Mouse (Mus musculus): ENCODE data around the gene Deup1.
"Not testable (repeated sequence)": the region's sequence is repeated elsewhere in the genome, so short reads cannot be mapped to it uniquely, and the experiment has no call there.

Gene Deup1

GRCm38 (mm10) chr9:15587157-15587854 lies 40.4 kb downstream of the Deup1 start:
- DNase-seq (ENCODE audit: low spot score in 2 of 2) = no peak

- no peak for DNase-seq (ENCODE audit: low spot score in 2 of 2)
These were observed 41.8 kb downstream of the Deup1 start for GRCm38 (mm10) chr9:15585956-15586355.

DNA sequence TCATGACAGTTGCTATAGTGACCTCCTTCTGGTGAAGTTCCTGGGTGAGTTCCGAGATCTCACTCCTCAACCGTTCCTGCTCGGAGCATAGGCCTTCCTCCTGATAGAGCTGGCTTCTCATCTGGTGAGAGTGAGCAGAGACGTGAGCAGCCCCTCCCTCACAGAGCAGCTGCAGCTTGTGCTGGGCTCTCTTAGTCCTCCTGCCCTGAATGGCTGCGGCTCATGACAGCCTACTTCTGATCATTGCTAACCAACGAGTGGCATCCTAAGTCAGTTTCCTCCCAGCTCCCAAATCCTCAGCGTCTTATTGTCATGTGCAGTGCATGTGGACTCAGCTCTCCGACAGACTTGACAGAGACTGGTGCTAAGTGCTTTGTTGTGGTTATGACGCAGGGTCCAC lies 43.5 kb downstream of the Deup1 start:
- no peak for DNase-seq (ENCODE audit: low spot score in 2 of 2)

- DNase-seq (ENCODE audit: low spot score in 2 of 2) = no peak
These were observed 45.7 kb downstream of the Deup1 start for GRCm38 (mm10) chr9:15582026-15582425.

DNA sequence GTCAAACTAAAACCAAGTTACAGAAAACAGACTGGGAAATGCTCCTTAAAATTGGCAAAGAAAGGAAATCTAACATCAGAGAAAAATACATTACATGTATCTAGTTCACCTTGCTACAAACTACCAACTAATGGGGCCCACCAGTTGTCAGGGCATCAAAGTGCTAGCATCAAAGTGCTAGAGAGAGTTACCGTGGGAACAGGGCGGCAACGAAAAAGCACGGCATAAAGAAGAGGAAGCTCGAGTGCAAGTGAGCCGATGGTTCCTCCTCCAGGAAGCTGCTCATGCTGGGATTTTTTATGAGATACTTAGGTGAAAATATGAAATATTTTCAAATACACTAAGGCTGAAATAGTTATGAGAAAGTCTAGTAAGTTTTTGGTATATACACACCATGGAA lies 47.6 kb downstream of the Deup1 start:
- no peak for DNase-seq (ENCODE audit: low spot score in 2 of 2)

DNA sequence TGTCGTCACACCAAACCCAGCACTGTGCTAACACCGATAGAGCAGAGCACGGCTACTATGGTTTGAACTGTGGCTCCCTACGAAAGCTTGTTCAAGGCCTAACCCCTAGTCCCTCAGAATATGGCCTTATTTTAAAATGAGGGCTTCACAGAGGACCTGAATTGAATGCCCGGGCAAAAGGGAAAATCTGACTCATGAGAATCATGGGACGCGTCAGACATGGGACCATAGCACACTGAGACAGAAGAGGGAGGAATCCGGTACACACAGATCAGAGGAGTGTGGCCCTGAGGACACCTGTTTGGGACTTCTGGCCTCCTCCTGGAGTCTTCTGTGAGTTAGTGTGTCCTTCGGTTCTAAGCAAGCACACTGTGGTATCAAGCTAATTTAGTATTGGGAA lies 48.8 kb downstream of the Deup1 start:
- no peak for DNase-seq (ENCODE audit: low spot score in 2 of 2)

- DNase-seq (ENCODE audit: low spot score in 2 of 2) = no peak
These were observed 49.3 kb downstream of the Deup1 start for GRCm38 (mm10) chr9:15578427-15578826.

DNA sequence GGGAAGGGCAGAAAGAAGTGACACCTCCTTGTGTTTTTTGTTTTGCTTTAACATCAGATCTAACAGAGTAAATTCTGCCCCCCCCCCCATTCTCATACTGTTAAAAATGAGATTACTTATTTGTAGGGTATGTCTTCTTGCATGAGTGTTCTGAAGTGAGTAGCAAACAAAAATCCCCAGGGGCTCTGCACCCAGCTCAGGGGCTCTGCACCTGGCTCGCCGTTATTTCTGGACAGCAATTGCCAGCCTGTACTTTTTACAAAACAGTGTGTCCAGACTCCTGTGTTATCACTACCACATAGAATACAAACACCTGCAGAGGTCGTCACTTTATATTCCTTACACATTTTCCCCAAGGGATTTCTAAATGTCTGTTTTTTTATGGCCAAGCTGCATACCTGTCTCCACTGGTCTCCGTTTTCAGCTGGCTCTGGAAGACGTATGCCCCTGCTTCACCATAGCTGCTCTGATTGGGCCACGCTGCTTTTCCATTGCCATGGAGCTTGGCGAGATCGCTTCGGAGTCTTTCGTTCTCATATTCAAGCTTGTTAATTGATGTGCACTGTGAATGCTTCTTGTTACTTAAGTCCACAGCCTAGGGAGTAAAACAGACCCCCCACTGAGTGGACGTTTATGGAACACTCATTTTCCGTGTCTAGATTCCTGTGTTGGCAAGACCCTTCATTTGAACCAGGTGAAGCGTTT lies 52.8 kb downstream of the Deup1 start:
- no peak for DNase-seq (ENCODE audit: low spot score in 2 of 2)

DNA sequence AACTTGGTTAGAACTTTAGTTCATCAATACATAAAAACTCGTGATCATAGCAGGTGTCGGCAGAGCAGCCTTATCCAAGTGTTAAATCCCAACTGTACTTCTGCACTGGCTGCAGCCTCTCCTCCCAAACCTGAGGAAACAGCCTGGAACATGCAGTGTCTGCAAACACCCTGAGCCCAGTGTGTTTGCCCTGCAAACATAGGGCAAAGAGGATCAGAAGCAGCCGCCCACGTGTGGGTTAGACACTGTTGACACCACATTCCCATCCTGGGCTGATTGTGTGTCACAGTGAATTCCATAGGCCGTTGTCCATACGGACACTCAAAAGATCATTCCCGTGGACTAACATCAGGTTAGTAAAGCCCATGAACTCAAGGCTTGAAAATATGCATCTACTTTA lies 65.4 kb downstream of the Deup1 start:
- DNase-seq (ENCODE audit: low spot score in 2 of 2) = no peak

DNA sequence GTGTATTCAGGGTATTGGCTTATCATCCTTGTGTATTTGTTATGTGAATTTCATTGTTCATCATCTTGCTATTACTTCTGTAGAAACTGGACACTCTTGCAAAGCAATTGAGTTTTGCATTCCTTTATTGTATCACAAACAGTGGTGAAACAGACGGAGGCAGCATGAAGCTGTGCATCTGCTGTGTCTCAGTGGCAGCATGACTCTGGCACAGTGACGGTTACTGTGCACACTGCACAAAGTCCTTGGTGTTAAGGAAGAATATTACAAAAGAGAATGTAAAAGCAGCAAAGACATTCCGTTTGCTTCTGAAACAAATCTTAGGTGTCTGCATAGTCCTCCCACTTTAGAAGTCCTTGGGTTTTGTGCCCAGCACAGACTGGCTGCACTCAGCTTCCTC lies 67.3 kb downstream of the Deup1 start:
- no peak for DNase-seq (ENCODE audit: low spot score in 2 of 2)

DNA sequence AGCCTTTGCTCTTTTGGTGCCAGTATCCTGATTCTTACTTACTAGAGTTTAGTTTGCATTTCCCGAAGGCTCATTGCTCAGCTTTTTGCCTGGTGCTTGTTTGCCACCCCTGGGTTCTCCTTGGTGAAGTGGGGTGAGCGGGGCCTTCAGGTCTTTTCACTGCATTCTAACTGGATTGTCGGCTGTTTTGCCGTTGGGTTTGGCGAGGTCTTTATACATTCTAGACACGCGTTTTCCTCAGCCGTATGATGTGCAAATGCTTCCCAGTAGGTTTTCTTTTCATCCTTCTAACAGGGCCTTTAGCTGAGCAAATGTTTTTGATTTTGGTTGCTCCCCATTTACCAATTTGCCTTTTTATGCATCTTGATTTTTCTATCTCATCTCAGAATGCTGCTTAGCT lies 74.4 kb downstream of the Deup1 start:
- DNase-seq (ENCODE audit: low spot score in 2 of 2) = no peak

GRCm38 (mm10) chr9:15551933-15552851 lies 75.5 kb downstream of the Deup1 start:
- no peak for DNase-seq (ENCODE audit: low spot score in 2 of 2)

DNA sequence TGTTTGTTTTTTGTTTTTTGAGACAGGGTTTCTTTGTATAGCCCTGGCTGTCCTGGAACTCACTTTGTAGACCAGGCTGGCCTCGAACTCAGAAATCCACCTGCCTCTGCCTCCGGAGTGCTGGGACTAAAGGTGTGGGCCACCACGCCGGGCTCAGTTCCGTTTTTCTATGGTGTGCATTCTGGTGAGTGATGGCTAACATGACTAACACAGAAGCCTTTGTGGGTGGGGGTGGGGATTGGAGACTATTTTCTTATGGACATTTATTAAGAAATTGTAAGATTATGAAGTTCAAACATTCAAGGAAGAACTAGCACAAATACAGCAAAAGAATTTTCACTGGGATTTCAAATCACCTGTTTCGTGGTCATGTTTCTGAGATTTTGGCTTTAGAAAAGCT lies 76.7 kb downstream of the Deup1 start:
- DNase-seq (ENCODE audit: low spot score in 2 of 2) = not testable (repeated sequence)

- DNase-seq (ENCODE audit: low spot score in 2 of 2) = no peak
These were observed 77.2 kb downstream of the Deup1 start for GRCm38 (mm10) chr9:15550461-15550961.

GRCm38 (mm10) chr9:15541735-15542354 lies 85.9 kb downstream of the Deup1 start:
- DNase-seq (ENCODE audit: low spot score in 2 of 2) = no peak

DNA sequence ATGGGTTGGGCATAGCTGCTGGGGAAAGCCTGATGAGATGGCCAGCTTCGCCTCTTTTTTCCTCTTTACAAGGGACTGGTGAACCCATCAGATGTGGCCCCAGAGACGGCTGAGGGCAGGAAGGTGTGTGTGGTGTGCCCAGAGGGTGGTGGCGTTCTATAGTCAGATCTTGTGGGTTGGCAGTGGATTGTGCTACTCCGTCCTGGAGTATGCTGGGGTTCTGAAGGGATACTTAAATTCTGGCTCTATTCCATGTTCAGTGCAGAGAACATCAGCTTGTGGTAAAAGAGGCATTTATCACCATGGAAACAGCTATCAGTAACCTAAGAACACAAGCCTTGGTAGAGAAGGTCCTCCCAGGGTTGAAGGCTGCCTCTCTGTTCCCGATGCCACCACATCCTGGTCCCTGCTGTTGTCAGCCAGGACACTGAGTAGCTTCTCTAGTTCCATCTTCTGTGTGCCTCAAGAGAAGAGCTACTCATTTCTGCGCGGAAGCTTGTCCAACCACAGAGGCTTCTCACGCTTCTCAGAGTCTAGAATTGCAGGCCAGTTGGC lies 88.7 kb downstream of the Deup1 start:
- no peak for DNase-seq (ENCODE audit: low spot score in 2 of 2)

GRCm38 (mm10) chr9:15537455-15538048 lies 90.2 kb downstream of the Deup1 start:
- DNase-seq (ENCODE audit: low spot score in 2 of 2) = no peak

DNA sequence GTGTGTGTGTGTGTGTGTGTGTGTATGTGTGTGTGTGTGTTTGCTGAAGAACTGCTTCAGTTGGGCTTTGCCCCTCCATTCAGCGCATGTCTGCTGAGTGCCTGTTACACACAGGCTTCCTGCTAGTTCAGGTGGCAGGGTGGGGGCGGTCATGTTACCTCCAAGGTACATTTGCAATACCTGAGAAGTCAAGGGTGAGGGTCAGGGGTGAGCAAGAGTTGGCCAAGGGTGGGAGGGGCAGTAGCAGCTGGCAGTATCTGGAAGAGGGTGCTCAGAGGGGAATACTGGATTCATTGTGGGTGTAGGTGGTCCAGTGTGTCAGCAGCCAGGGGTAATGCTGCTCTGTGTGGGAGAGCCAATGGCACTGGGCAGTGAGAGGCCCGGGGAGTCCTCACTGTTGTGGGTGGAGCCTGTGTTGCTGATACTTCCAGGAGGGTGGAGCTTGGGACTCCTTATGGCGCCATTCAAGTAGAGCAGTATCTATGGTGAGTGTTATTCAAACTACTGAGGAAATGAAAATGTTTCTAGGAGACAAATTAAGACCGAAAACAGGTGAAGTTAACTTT lies 90.8 kb downstream of the Deup1 start:
- DNase-seq (ENCODE audit: low spot score in 2 of 2) = no peak

DNA sequence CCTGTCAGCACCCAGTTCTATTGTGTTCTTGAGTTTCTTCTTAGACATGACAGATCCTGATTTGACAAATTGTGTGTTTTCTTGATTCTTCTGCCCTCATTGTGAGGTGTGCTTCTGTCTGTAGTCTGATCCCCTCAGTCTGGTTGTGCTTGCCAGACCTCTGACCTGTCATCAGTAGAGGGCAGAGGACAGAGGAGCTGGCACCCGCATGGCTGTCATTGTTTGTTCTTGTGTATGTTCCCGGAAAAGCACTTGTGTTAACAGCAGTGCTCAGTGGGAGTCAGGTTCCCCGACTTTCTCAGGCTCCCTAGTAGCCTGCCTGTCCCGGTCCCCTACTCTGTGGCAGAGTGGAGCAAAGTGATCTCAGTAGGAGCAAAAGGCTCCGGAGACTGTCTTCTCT lies 92.3 kb downstream of the Deup1 start:
- no peak for DNase-seq (ENCODE audit: low spot score in 2 of 2)

- peak in 1 of 2 experiments; percentile 14 for DNase-seq (ENCODE audit: low spot score in 2 of 2)
These were observed 93.6 kb downstream of the Deup1 start for GRCm38 (mm10) chr9:15534110-15534509.

Measured in spleen, postnatal 14 days (tissue).